Comparison of ENCODE assay signal across 8 mouse cellular contexts in the genomic region with DNA sequence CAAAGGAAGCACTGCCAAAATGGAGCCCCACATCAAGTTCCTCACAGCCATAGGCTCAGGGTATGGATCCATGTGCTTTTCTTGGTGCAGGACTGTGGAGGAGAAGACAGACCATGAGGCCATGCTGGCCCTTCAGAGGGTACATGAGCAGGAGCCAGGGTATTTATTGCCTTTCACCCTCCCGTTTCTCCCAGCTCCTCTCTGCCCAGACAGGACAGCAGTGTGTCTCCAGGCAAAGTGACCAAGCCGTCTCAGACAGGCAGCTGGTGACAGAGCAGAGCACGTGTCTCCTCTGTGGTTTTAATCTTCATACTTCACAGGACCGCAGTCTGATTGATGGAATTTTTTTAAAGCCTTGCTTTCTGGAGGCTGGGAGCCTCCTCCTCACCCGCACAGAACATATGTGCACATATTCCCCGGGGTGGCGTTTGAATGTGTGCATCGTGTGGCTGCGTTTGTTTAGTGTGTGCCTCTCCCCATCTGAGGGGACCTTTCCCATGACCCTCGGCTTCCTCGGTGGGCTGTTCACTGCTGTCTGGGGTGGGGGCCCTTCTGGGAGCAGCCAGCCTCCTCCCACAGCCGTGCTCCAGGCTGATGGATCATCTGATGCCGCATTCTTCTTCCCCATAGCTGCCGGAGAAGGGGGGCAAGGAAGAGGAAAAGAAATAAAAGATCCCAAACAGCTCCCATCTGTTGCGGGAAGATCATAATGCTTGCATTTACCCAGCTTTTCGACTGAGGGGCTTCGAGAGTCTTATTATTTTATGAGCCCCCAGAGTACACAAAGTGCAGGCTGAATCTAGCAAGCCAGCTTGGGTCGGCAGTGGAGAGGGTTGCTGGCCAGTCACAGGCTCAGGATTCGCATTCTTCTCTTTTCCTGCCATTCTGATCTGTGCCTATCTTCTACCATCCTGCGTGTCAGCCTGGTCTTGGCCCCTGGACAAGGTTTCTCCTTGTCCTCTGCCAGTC.
DNase-seq lines count a peak whose midpoint lies in the region; ATAC-seq and TF ChIP-seq lines count a peak whose summit lies in the region.

No protein-coding gene starts in this region.

- 13% methylated on average over 20 of the region's 20 CpGs for WGBS in kidney, postnatal 0 days
- WGBS in intestine, postnatal 0 days: 25% methylated on average over 20 of the region's 20 CpGs
- WGBS in heart, adult 2 months: 38% methylated on average over 20 of the region's 20 CpGs

- H3K79me2 ChIP-seq in myocyte (ENCODE audit: control insufficient read depth, insufficient read depth): no peaks in the 10 kb centered on the region
- no peaks in the 10 kb centered on the region for H3K79me2 ChIP-seq in heart, adult 2 months (replicated peaks; ENCODE audit: control insufficient read depth, insufficient read depth, low read length)

- intact Hi-C loops in heart, adult 2 months (cut with DNase I): no loop called here

- TF ChIP-seq EP300 in heart, adult 2 months (IDR thresholded peaks at IDR 0.05; ENCODE audit: insufficient read depth, low read depth, low read length): no peak

- H3K27ac ChIP-seq in kidney, postnatal 0 days: 0 out of 2 replicates have a peak overlapping the region, but pooled peaks have one; percentile 13
- no peak overlapping the region for H3K27ac ChIP-seq in intestine, postnatal 0 days (ENCODE audit: low read depth, low read length)
- H3K27ac ChIP-seq in heart, adult 2 months: no peak overlapping the region

- no peaks in the 10 kb centered on the region for H3K9me3 ChIP-seq in kidney, postnatal 0 days (replicated peaks; ENCODE audit: low read length)
- H3K9me3 ChIP-seq in intestine, postnatal 0 days (ENCODE audit: control insufficient read depth): no peaks in the 10 kb centered on the region

- H3K9ac ChIP-seq in kidney, postnatal 0 days (ENCODE audit: low read depth, low read length): no peak overlapping the region
- H3K9ac ChIP-seq in intestine, postnatal 0 days (ENCODE audit: low read depth, low read length): no peak overlapping the region
- no peak overlapping the region for H3K9ac ChIP-seq in heart, adult 2 months (ENCODE audit: low read depth, low read length)

- H3K4me2 ChIP-seq in kidney, postnatal 0 days (ENCODE audit: low read length): peak overlapping the region; percentile 32
- H3K4me2 ChIP-seq in intestine, postnatal 0 days (replicated peaks; ENCODE audit: low read depth): peak overlapping the region; percentile 14; the same call in 1 of the 2 replicates
- H3K4me2 ChIP-seq in myocyte (ENCODE audit: low read depth): peak overlapping the region; percentile 73

- peak; percentile 78 for DNase-seq in kidney, postnatal 0 days (ENCODE audit: low spot score)
- DNase-seq in kidney, adult 11 months: no peak
- peak; percentile 63 for DNase-seq in embryo, embryonic 9.5 days (ENCODE audit: extremely low spot score)
- DNase-seq in urinary bladder, postnatal 10 days (ENCODE audit: low spot score): no peak
- no peak for DNase-seq in heart, adult 2 months
- DNase-seq in ovary, postnatal 36 days (ENCODE audit: low spot score): no peak

- H3K4me1 ChIP-seq in kidney, postnatal 0 days (replicated peaks; ENCODE audit: insufficient read depth, low read length): 0 out of 2 replicates have a peak, but pooled peaks cover 7% of the 10 kb centered on the region
- no peaks in the 10 kb centered on the region for H3K4me1 ChIP-seq in intestine, postnatal 0 days (replicated peaks; ENCODE audit: control insufficient read depth, insufficient read depth, low read length)
- no peaks in the 10 kb centered on the region for H3K4me1 ChIP-seq in heart, adult 2 months (ENCODE audit: control insufficient read depth, insufficient read depth, low read length)

- peak; percentile 71 for ATAC-seq in kidney, postnatal 0 days (replicated peaks; ENCODE audit: low FRiP score, low read depth)
- ATAC-seq in intestine, postnatal 0 days: no peak

- H3K36me3 ChIP-seq in kidney, postnatal 0 days (ENCODE audit: insufficient read depth, low read length): no peaks in the 10 kb centered on the region
- H3K36me3 ChIP-seq in intestine, postnatal 0 days (ENCODE audit: control insufficient read depth, insufficient read depth): no peaks in the 10 kb centered on the region
- no peaks in the 10 kb centered on the region for H3K36me3 ChIP-seq in myocyte (ENCODE audit: control insufficient read depth, insufficient read depth)
- no peaks in the 10 kb centered on the region for H3K36me3 ChIP-seq in heart, adult 2 months (ENCODE audit: control insufficient read depth, insufficient read depth, low read length)

- TF ChIP-seq CTCF in kidney, postnatal 0 days (IDR thresholded peaks at IDR 0.05; ENCODE audit: low read depth): no peak
- no peak for TF ChIP-seq CTCF in intestine, postnatal 0 days (IDR thresholded peaks at IDR 0.05; ENCODE audit: low read depth)
- no peak for TF ChIP-seq CTCF in heart, adult 2 months (IDR thresholded peaks at IDR 0.05)

- no peaks in the 10 kb centered on the region for H3K27me3 ChIP-seq in kidney, postnatal 0 days (ENCODE audit: insufficient read depth, low read length)
- no peaks in the 10 kb centered on the region for H3K27me3 ChIP-seq in intestine, postnatal 0 days (replicated peaks; ENCODE audit: control insufficient read depth, insufficient read depth, low read length)
- H3K27me3 ChIP-seq in myocyte (ENCODE audit: control insufficient read depth, insufficient read depth, insufficient read length): no peaks in the 10 kb centered on the region
- no peaks in the 10 kb centered on the region for H3K27me3 ChIP-seq in heart, adult 2 months (ENCODE audit: control insufficient read depth, insufficient read depth, low read length)

- H3ac ChIP-seq in myocyte (ENCODE audit: control insufficient read depth, insufficient read length): no peak overlapping the region

- no peak overlapping the region for H3K4me3 ChIP-seq in kidney, postnatal 0 days (replicated peaks; ENCODE audit: low read depth, low read length)
- no peak overlapping the region for H3K4me3 ChIP-seq in intestine, postnatal 0 days (ENCODE audit: low read depth, low read length)
- H3K4me3 ChIP-seq in myocyte: no peak overlapping the region
- H3K4me3 ChIP-seq in heart, adult 2 months: no peak overlapping the region

- TF ChIP-seq POLR2A in myocyte (IDR thresholded peaks at IDR 0.05; ENCODE audit: insufficient read length, low read depth): no peak
- TF ChIP-seq POLR2A in heart, adult 2 months (IDR thresholded peaks at IDR 0.05; ENCODE audit: insufficient read depth, low read depth, low read length): no peak

TF ChIP-seq in myocyte, 11 proteins besides CTCF, POLR2A, EP300 and RAD21:
- TF ChIP-seq MYOG (IDR thresholded peaks at IDR 0.05; ENCODE audit: control insufficient read depth in 1 of 3, insufficient read depth in 1 of 3, insufficient read length in 2 of 3, low read depth in 2 of 3): peak; percentile 35 to 86 (median 66)
- peak; percentile 36 for TF ChIP-seq TCF3 (IDR thresholded peaks at IDR 0.05; ENCODE audit: insufficient read length, low read depth)
- TF ChIP-seq TCF12 (IDR thresholded peaks at IDR 0.05; ENCODE audit: insufficient read depth, poor library complexity, severe bottlenecking): peak; percentile 42
- TF ChIP-seq USF1 (IDR thresholded peaks at IDR 0.05; ENCODE audit: low read depth): peak; percentile 71
- TF ChIP-seq MYOD1 (IDR thresholded peaks at IDR 0.05; ENCODE audit: control insufficient read depth in 1 of 3, insufficient read length in 2 of 3, low read depth in 2 of 3): peak in 2 of 3 experiments; percentile 80 to 85
- no peak for TF ChIP-seq REST (IDR thresholded peaks at IDR 0.05; ENCODE audit: insufficient read depth, insufficient read length)

Comparison
In these comparisons a context has a peak if more than half of its experiments do, and no peak if none do; other contexts are left out.
1. DNase-seq: peak in kidney, postnatal 0 days (single experiment) and embryo, embryonic 9.5 days (single experiment); none in kidney, adult 11 months (single experiment), urinary bladder, postnatal 10 days (single experiment), heart, adult 2 months (0 of 2) and ovary, postnatal 36 days (single experiment).
2. H3K4me2 ChIP-seq: peak in every context shown above with its lines; median percentile 73 in myocyte; 32 in kidney, postnatal 0 days; 14 in intestine, postnatal 0 days.